Mouse (Mus musculus) ES-E14 (cell line): ENCODE measurements around the gene 4930512M02Rik.

ENCODE experiments used
- MAFK ChIP-seq: IDR thresholded peaks from 2 replicates; pipeline ENCODE4 v1.6.1; 2014; ENCODE audit warnings: mild to moderate bottlenecking, low read depth, low read length, inconsistent platforms; ENCODE audit not compliant: insufficient read depth
- ZC3H11A ChIP-seq: IDR thresholded peaks from 2 replicates; pipeline ENCODE4 v1.6.1; 2012; ENCODE audit warnings: low read depth, mild to moderate bottlenecking, inconsistent platforms, low read length, borderline replicate concordance

GRCm38 (mm10) chr11:11658834-11659233, 31.2 kb upstream of the 4930512M02Rik start:
- TF ChIP-seq ZC3H11A: no peak
- no peak for TF ChIP-seq MAFK
